Comparison of ENCODE assay signal across 4 mouse cellular contexts in genomic region chr1:166576651-166577050, GRCm38 (mm10).
A peak's percentile ranks its signal among the peaks of the same experiment; 100 is the strongest.
DNase-seq lines count a peak whose midpoint lies in the region.

No protein-coding gene starts in this region.

- peak; percentile 72 for DNase-seq in adrenal gland, adult 2 months
- peak; percentile 9 for DNase-seq in adrenal gland, postnatal 10 days
- DNase-seq in adrenal gland, postnatal 25 days = peak; percentile 21
- peak; percentile 5 for DNase-seq in ovary, adult 18-20 months (ENCODE audit: low spot score)

Comparison
In these comparisons a context has a peak if more than half of its experiments do, and no peak if none do; other contexts are left out.
1. Peak in every context shown above with its lines: DNase-seq.
2. DNase-seq: peak in every context shown above with its lines; median percentile 72 in adrenal gland, adult 2 months; 21 in adrenal gland, postnatal 25 days; 9 in adrenal gland, postnatal 10 days; 5 in ovary, adult 18-20 months.